Mouse (Mus musculus) mature B cell (primary cell): Measurements from ENCODE around the gene Usf2.
"Not testable (repeated sequence)": the region's sequence is repeated elsewhere in the genome, so short reads cannot be mapped to it uniquely, and the experiment has no call there.

ENCODE experiments used
- in situ Hi-C: fragments of 300-500 bp; cut with MboI; formaldehyde crosslinking; loops from 2 replicates; pipeline ENCODE4 v1.14.3; 2019

Usf2 gene

DNA sequence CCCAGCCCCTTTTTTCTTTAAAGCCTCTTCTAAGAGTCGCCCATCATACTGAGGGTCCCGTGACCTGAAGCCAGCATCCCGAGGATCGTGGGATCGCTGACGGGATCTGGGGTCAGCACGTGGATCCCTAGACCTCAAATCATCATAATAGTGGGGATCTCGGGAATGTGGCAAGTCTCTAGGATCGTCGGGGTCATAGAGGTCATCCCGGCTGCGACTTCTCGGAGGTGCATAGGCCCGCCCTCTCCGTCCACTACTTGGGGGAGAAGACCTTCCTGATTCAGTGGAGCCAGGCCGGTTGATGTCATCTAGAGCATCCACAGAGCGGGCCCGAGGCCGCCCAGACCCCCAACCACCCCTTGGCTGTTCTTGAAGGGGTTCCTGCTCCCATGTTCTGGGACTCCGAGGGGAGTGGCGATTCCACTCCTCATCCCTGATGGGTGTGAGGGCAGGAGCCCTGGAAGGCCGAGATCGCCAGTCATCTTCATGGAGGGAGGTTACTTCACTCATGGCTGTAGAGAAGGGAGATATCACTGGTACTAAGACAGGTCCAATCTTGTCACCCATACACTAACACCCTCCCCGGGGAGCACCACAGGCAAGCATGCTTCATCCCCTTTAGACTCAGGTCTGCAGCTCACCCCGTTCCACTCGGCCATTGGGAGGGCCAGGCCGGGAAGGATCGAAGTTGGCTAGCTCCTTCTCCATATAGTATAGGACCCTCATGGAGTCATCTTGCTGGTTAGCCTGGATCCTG is 1.7 kb upstream of the Usf2 start:
- in situ Hi-C loops, result no loop called here

DNA sequence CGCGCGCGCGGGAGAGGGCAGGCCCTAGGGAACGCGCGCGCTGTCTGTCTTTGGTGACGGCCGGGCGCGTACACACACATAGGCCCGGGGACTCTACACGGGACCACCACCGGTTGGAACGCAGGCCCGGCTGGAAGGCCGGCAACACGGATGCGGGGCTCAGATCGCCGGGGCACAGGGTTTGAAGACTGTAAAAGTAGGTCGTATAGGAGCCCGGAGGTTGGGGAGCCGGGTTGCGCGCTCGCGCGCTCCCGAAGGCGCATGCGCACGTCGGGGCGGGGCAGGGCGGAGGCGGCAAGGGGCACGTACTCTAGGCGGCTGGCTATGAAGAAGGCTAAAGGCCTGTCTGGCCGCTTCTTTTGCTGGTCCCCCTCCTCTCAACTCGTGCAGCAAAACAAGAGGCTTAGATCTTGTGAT is 772 bp upstream of the Usf2 start:
- in situ Hi-C loops, result no loop called here

DNA sequence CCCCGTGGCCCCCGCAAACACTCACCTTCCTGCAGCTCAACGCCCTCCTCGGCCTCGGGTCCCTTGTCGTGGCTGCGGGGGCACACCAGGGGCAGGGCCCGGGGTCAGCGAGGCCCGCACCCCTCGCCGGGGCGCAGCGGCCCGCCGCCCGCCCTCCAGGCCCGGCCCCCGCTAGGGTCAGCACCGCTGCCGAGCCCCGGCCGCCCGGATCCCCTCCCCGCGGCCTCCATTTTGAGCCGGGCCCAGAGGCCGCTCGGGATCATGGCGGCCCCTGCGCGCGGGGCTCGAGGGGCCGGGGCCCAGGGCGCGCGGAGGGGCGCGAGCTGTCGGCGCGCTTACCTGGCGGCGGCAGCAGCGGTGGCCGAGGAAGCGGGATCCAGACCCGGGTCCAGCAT is 249 bp downstream of the Usf2 start:
- in situ Hi-C loops, result no loop called here

DNA sequence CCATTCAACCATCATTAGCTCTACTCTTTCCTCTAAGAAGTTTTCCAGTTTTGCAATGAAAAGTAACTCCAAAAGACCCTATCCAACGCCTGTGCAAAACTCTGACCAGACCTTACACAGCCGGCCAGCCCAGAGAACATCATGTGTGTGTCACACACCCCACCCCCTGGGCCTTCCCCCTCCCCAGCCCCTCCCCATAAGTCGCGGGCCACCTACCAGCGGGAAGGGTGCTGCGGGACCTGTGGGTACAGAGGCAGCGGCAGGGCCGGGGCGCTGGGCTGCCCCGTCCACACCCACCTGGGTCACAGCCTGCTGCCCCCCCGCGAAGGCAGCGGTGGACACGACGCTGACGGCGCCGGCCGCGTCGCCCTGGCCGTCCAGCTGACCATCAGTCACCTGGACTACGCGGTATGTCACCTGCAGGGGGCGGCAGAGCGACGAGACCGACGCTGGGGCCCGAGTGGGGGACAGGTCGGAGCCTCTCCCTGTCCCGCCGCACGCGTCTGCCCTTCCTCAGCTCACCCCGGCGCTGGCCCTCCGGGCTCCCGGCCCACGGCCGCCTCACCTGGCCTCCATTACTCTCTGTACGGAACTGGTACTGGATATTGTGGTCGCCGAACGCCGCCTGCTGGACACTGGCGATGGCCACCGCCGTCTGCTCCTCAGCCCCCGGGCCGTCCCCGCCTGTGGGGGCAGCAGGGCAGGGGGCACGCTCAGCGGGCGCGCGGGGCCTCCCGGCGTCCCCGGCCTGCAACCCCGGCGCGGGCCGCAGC is 833 bp downstream of the Usf2 start:
- in situ Hi-C loops, result no loop called here

DNA sequence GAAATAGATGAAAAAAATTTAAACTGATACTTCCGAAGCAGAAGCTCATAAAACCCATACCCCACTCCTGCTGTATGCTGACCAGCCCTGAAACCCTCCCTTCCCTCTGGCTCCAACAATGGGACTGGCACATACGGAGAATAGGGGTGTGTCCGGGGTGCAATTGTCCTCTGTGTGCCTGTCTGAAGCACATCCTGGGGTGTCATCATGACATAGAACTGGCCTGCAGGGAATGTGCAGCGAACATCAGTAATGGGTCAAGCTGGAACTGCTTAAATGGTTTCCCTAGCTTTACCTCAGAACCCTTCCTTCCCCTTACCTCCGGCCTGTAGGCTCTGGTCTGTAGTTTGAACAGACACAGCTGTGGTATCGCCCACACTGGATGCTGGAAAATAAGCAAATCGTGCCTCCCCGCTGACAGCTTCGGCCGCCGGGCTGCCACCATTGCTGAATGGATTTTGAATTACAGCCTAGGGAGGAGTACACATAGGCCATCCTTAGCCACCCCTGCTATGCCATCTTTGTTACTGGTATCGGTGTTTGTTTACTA is 1.6 kb downstream of the Usf2 start:
- in situ Hi-C loops, result no loop called here

DNA sequence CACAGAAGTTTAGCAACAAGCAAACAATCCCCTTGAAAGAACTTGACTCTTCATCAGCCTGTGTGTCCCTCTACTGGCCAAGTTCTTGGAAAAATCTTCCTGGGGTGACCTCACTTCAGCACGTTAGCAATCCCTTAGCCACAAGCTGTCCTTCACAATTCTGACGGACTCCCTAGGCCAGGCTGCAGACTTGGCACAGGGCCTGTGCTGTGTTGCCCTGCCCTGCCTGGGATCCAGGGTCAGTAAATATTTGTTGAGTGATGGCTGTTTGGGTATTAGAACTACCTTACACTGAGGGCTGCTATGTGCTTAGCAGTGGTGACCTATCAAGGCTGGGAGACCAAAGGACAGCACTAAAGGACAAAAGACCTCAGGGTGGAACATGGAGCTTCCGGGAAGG is 2.6 kb downstream of the Usf2 start:
- in situ Hi-C loops, result no loop called here

DNA sequence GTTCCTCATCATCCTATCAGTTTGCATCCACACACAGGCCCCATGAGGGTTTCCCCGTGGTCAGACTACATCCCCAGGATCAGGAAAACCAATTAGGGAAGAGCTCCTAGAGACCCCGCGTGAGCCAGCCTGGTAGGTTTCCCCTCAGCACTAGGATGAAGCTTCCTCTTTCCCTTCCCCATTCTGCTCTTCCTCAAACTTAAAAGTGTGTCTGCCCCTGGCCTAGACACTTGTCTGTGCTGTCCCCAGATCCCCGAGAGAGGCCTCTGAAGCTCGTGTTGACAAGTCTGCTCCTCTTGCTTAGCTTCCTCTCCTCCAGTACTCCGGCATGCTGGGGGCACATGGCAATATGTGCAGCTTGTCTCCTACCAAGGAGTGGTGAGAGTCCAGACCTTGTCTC is 3.1 kb downstream of the Usf2 start:
- in situ Hi-C loops, result no loop called here

DNA sequence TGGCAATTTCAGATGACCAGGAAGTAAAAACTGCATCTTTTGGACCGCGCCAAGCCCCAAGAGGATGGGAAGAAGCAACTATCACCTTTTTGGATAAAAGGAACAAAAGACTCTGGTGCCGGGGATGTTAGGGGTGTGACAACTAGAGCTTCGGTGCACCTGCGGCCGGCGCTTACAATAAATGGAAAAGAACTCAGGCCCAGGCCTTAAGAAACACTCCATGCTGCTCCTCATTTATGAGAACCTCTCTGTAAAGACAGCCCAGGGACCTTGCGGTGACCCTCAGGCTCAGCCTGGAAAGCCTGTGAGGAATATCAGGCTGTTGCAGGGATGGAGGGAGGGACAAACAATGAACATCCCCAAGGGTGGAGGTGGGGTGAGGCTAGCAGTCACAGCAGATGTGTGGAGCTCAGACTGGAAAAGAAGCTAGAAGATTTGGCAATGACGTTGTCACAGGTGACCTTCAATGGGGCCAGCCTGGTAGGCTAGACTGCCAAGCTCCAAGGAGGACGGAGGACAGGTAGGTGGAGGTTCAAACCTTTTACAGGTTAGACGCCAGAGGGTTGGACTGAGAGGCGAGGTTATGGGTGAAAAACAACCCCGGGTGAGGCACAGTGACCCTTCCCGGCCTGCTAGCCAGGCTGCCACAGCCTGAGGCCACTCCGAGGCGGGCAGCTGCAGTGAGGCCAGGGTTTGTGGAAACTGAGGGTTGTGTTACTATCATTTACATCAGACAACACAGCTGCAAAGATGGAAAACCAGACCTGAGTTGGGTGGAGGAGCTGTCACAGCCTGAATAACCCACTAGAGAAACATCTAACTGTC is 4.0 kb downstream of the Usf2 start:
- in situ Hi-C loops, result no loop called here

DNA sequence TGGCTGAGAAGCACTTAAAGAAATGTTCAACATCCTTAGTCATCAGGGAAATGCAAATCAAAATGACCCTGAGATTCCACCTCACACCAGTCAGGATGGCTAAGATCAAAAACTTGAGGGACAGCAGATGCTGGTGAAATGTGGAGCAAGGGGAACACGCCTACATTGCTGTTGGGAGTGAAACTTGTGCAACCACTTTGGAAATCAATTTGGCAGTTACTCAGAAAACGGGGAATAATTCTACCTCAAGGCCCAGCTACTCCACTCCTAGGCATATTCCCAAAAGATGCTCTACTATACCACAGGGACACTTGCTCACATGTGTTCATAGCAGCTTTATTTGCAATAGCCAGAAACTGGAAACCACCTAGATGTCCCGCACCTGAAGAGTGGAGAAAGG is 6.7 kb downstream of the Usf2 start:
- in situ Hi-C loops, result not testable (repeated sequence)

DNA sequence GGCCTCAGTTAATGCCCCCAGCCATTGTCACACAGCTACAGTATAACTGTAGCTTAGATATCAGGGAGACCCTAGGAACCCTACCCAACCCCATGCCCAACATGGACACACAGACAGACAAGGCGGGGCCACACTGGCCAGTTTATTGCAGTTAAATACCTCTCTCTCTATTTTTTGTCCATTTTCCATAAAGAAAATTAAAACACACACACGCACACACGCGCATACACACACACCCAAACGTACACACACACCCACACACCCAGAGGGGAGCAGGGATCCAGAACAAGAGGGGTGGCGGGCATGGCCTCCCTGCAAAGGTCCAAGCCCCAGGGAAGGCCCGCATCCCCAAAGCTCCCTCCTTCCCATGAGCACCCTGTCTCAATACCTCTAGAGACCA is 10.7 kb downstream of the Usf2 start:
- in situ Hi-C loops, result no loop called here

DNA sequence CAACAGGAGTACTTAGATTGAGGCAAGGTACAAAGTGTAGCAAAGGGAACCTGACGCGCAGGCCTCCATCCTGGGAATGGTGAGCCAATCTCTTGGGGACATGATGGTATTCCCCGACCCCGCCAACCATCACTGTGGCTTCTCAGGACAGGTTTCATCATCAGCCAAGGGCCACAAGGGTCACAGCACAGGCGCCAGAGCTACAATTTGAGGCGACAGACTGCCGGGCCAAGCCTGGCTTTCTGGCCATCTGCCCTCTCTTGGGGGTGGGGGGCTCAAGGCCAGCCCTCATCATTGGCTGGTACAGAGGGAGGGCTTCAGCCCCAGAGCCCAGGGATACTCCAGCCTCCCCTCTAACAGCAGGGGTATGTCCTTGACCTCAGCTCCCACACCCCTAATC is 11.1 kb downstream of the Usf2 start:
- in situ Hi-C loops, result not testable (repeated sequence)

DNA sequence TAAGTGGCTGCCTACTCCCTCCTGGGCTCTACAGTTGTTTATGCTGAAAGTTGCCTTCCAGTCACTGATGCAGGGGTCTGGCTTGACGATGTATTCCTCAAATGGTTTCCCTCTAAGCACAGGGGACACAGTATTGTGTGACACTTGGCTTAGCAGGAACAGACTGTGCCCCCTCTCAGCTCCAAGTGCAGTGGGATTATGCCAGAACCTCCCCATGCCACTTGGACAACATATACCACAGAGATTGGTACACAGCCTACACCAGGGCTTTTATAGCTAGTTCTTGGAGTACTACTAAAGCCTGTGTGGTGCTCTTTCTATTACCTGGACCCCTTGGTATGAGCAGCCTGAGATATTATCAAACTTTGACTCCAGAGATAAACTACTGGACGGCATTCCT is 11.9 kb downstream of the Usf2 start:
- in situ Hi-C loops, result not testable (repeated sequence)

DNA sequence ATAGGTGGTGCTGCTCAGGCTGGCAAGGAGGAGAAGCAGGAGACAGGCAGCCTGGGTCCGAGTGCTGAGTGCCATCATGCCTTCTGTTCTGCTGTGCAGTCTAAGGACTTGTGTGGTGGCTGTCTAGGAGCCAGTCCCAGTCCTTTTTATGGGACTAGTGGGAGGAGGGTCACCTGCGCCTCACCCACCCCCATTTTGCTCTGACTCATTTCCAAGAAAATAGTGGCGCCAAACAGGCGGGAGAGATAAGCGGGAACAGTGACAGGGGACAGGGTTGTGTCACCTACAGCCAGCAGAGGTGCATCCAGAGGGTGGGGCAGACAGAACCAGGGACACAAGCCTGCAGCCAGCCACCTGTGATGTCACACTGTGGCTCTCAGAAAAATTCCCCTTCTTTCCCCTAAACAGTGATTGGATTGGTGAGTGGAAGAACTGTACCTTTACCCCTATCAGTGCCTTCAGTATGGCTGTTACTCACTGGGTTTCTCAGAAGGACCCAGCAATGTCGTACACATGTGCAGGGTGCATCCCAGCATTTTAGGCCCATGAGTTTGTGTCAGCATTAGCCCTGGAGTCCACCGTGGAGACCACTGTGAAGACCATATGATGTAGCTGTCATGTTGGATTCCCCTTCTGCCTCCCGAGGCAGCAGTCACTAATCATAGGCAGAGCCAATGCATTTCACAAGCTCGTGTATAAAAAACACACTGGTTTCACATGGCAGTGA is 12.5 kb downstream of the Usf2 start, which contains the start of gene Hamp:
TSS of gene Hamp (minus strand) at position 124 of the 727 bp plus-strand sequence.
- in situ Hi-C loops, result no loop called here

DNA sequence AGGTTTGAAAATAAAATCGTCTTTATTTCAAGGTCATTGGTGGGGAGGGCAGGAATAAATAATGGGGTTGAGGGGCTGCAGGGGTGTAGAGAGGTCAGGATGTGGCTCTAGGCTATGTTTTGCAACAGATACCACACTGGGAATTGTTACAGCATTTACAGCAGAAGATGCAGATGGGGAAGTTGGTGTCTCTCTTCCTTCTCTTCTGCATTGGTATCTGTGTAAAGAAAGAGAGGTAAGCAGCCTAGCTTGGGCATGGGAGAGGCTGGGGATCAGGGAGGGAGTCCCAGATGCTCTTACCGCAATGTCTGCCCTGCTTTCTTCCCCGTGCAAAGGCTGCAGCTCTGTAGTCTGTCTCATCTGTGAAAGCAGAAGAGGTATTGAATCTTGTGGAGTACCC is 14.2 kb downstream of the Usf2 start:
- in situ Hi-C loops, result not testable (repeated sequence)

DNA sequence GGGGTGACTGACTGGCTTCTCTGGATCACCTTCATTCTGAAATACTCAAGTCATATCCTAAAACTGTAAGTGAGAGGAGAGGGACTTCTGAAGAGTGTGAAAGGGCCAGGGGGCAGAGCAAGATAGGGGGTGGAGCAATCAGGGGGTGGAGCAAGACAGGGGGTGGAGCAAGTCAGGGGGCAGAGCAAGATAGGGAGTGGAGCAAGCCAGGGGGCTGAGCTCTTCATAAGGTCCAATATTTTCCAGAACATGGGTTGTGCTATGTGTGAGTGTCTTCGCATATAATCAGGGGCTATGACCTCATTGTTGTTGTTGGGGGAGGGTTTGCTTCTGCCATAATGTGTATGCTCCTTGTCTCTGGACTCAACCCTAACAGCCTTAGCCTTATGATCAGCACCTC is 16.5 kb downstream of the Usf2 start:
- in situ Hi-C loops, result not testable (repeated sequence)

DNA sequence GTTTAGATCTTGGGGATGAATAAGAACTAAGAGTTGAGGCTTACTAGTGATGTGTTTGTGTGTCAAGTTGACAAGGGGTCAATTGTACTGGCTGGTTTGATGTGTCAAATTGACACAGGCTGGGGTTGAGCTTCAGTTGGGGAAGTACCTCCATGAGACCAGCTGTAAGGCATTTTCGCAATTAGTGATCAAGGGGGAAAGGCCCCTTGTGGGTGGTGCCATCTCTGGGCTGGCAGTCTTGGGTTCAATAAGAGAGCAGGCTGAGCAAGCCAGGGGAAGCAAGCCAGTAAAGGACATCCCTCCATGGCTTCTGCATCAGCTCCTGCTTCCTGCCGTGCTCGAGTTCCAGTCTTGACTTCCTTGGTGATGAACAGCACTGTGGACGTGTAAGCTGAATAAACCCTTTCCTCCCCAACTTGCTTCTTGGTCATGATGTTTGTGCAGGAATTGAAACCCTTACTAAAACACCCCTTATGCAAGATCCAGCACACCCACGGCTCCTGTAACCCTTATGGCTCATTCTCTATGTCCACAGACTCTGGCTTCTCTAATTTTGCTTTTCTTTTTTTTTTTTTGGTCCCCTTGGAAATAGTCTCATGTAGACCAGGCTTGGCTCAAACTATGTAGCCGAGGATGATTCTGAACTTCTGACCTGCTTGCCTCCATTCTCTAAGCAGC is 21.0 kb downstream of the Usf2 start:
- in situ Hi-C loops, result not testable (repeated sequence)

DNA sequence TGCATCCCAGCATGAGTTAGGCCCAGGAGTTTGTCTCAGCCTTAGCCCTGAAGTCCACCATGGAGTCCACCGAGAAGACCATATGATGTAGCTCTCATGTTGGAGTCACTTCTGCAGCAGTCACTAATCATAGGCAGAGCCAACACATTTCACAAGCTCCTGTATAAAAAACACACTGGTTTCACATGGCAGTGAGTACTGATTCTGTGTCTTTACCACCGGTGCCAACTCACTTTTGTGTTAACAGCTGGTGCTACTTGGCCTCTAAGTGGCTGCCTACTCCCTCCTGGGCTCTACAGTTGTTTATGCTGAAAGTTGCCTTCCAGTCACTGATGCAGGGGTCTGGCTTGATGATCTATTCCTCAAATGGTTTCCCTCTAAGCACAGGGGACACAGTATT is 32.0 kb downstream of the Usf2 start, which contains the start of gene Hamp2:
TSS of gene Hamp2 (minus strand) at position 101 of the 400 bp plus-strand sequence.
- in situ Hi-C loops, result not testable (repeated sequence)

DNA sequence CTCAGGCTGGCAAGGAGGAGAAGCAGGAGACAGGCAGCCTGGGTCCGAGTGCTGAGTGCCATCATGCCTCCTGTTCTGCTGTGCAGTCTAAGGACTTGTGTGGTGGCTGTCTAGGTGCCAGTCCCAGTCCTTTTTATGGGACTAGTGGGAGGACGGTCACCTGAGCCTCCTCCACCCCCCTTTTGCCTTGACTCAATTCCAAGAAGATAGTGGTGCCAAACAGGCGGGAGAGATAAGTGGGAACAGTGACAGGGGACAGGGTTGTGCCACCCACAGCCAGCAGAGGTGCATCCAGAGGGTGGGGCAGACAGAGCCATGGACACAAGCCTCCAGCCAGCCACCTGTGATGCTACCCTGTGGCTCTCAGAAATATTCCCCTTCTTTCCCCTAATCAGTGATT is 32.5 kb downstream of the Usf2 start:
- in situ Hi-C loops, result no loop called here

DNA sequence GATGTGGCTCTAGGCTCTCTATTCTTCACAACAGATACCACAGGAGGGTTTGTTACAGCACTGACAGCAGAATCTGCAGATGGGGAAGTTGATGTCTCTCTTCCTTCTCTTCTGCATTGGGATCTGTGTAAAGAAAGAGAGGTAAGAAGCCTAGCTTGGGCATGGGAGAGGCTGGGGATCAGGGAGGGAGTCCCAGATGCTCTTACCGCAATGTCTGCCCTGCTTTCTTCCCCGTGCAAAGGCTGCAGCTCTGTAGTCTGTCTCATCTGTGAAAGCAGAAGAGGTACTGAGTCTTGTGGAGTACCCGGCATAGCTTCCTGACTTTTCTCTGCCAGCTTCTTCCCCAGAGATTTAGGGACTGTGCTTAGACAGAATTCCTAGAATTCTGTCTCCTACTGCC is 34.1 kb downstream of the Usf2 start:
- in situ Hi-C loops, result not testable (repeated sequence)

DNA sequence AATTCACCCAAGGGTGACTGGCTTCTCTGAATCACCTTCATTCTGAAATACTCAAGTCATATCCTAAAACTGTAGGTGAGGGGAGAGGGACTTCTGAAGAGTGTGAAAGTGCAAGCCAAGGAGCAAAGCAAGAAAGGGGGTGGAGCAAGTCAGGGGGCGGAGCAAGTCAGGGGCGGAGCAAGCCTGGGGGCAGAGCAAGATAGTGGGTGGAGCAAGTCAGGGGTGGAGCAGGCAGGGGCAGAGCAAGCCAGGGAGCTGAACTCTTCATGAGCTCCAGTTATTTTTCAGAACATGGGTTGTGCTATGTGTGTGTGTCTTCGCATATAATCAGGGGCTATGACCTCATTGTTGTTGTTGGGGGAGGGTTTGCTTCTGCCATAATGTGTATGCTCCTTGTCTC is 36.4 kb downstream of the Usf2 start:
- in situ Hi-C loops, result no loop called here

DNA sequence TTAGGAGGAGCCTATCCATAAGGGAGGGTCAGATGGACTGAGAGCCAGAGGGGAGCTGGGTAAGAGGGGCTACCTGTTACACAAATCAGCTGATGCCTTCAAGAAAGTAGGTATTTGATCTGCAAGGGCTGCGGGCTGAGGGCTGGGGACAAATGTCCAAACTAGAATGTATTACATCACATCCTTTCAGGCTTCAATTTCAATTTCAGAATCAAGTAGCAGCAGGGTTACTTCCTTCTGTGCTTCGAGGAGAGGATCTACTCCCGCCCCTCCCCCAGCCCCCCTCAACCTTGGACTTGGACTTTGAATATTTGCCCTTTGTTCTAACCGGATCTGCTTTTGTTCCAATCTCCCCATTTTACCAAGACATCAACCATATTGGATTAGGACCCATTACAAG is 39.4 kb downstream of the Usf2 start:
- in situ Hi-C loops, result no loop called here
